Mouse (Mus musculus) lung, embryonic 15.5 days (tissue): ENCODE measurements around the gene Ubtd1. TPM values are rescaled to one million over a fixed set of nuclear protein-coding genes. Genes with fewer than 3 reads are reported as not detected.

Experiments used
- ATAC-seq: fragments of 200-750 bp; cut with Nextera tagmentation; 2 replicates; pipeline ENCODE4 v1.8.0; 2017; ENCODE audit warnings: moderate number of reproducible peaks, borderline replicate concordance; ENCODE audit not compliant: low FRiP score, low TSS enrichment; ENCODE audit errors: extremely low read depth
- H3K27ac ChIP-seq: fragments of 300-500 bp; sonication (generic); 2 replicates; pipeline ENCODE4 v1.5.1; 2015; ENCODE audit warnings: moderate library complexity, mild to moderate bottlenecking, inconsistent platforms
- H3K27me3 ChIP-seq: fragments of 300-500 bp; sonication (generic); 2 replicates; pipeline ENCODE4 v1.6.1; 2015; ENCODE audit warnings: inconsistent platforms
- H3K36me3 ChIP-seq: fragments of 300-500 bp; sonication (generic); 2 replicates; pipeline ENCODE4 v1.6.1; 2015; ENCODE audit warnings: inconsistent platforms
- H3K4me1 ChIP-seq: fragments of 300-500 bp; sonication (generic); 2 replicates; pipeline ENCODE4 v1.6.1; 2015; ENCODE audit warnings: inconsistent platforms
- H3K4me2 ChIP-seq: fragments of 300-500 bp; sonication (generic); 2 replicates; pipeline ENCODE4 v1.6.1; 2015; ENCODE audit warnings: inconsistent platforms, mild to moderate bottlenecking, moderate library complexity
- H3K4me3 ChIP-seq: fragments of 300-500 bp; sonication (generic); 2 replicates; pipeline ENCODE4 v1.5.1; 2015; ENCODE audit warnings: mild to moderate bottlenecking, inconsistent platforms
- H3K9ac ChIP-seq: fragments of 300-500 bp; sonication (generic); 2 replicates; pipeline ENCODE4 v1.6.1; 2015; ENCODE audit warnings: inconsistent platforms
- H3K9me3 ChIP-seq: fragments of 300-500 bp; sonication (generic); 2 replicates; pipeline ENCODE4 v1.6.1; 2016; ENCODE audit warnings: inconsistent platforms
- WGBS: fragments of 180-500 bp; shearing (Covaris S2); methylation state at CpG from one replicate; pipeline ENCODE4 v1.1.7; 2015; 5-methylcytosine and 5-hydroxymethylcytosine counted together
- polyA plus RNA-seq: library from polyadenylated mRNA; unstranded; fragments of >200 nt; fragmentation: Nextera tagmentation; extraction: Ambion mirVana; gene quantifications from 2 replicates; pipeline ENCODE4 v1.2.1, GENCODE M21; 2015

Ubtd1 gene
- polyA plus RNA-seq, 1 experiment from 2014 or later = 17.5 TPM

- Histone ChIP-seq H3K27me3 (no peaks in the 10 kb centered on the region), H3K27ac (no peak within 1 kb of the TSS), H3K4me2 (no peak within 1 kb of the TSS), H3K4me3 (no peak within 1 kb of the TSS), H3K9ac (no peak within 1 kb of the TSS), H3K4me1 (0 out of 2 replicates have a peak, but pooled peaks cover 4% of the 10 kb centered on the region), H3K9me3 (no peaks in the 10 kb centered on the region), H3K36me3 (no peaks in the 10 kb centered on the region)
- ATAC-seq = no peak
- WGBS = 70% methylated on average over 4 of the region's 4 CpGs
Measured at GRCm38 (mm10) chr19:42051948-42052347, 70.4 kb downstream of the Ubtd1 start, which contains the start of gene 4933411K16Rik. TSS of gene 4933411K16Rik (plus strand) at chr19:42052248.

GRCm38 (mm10) chr19:42054255-42054654 is 72.7 kb downstream of the Ubtd1 start:
- Histone ChIP-seq H3K27ac (0 out of 2 replicates have a peak overlapping the region, but pooled peaks have one; percentile 2), H3K4me1 (0 out of 2 replicates have a peak, but pooled peaks cover 4% of the 10 kb centered on the region), H3K27me3 (no peaks in the 10 kb centered on the region), H3K9me3 (no peaks in the 10 kb centered on the region), H3K9ac (no peak overlapping the region), H3K4me2 (no peak overlapping the region), H3K4me3 (no peak overlapping the region), H3K36me3 (no peaks in the 10 kb centered on the region)
- ATAC-seq = no peak
- WGBS = 55% methylated on average over 6 of the region's 6 CpGs

GRCm38 (mm10) chr19:42055881-42056280 is 74.3 kb downstream of the Ubtd1 start:
- no peak overlapping the region for H3K9ac ChIP-seq
- no peak overlapping the region for H3K27ac ChIP-seq
- no peak overlapping the region for H3K4me3 ChIP-seq
- H3K4me1 ChIP-seq = 0 out of 2 replicates have a peak, but pooled peaks cover 4% of the 10 kb centered on the region
- H3K9me3 ChIP-seq = no peaks in the 10 kb centered on the region
- no peak for ATAC-seq
- no peaks in the 10 kb centered on the region for H3K36me3 ChIP-seq
- H3K4me2 ChIP-seq = no peak overlapping the region
- no peaks in the 10 kb centered on the region for H3K27me3 ChIP-seq
- WGBS = 88% methylated on average over 2 of the region's 2 CpGs

GRCm38 (mm10) chr19:42056719-42057409 is 75.3 kb downstream of the Ubtd1 start:
- no peaks in the 10 kb centered on the region for H3K27me3 ChIP-seq
- ATAC-seq = no peak
- no peaks in the 10 kb centered on the region for H3K36me3 ChIP-seq
- no peaks in the 10 kb centered on the region for H3K9me3 ChIP-seq
- H3K27ac ChIP-seq = no peak overlapping the region
- no peak overlapping the region for H3K4me3 ChIP-seq
- H3K9ac ChIP-seq = no peak overlapping the region
- 62% methylated on average over 6 of the region's 6 CpGs for WGBS
- 0 out of 2 replicates have a peak, but pooled peaks cover 4% of the 10 kb centered on the region for H3K4me1 ChIP-seq
- H3K4me2 ChIP-seq = no peak overlapping the region

GRCm38 (mm10) chr19:42058426-42058825 is 76.9 kb downstream of the Ubtd1 start:
- no peaks in the 10 kb centered on the region for H3K36me3 ChIP-seq
- no peak for ATAC-seq
- no peaks in the 10 kb centered on the region for H3K9me3 ChIP-seq
- 0 out of 2 replicates have a peak, but pooled peaks cover 4% of the 10 kb centered on the region for H3K4me1 ChIP-seq
- no peak overlapping the region for H3K27ac ChIP-seq
- 61% methylated on average over 7 of the region's 7 CpGs for WGBS
- no peak overlapping the region for H3K4me3 ChIP-seq
- no peak overlapping the region for H3K4me2 ChIP-seq
- H3K9ac ChIP-seq = no peak overlapping the region
- no peaks in the 10 kb centered on the region for H3K27me3 ChIP-seq

- Histone ChIP-seq H3K4me3 (no peak overlapping the region), H3K9ac (no peak overlapping the region), H3K4me1 (no peaks in the 10 kb centered on the region), H3K27me3 (no peaks in the 10 kb centered on the region), H3K36me3 (no peaks in the 10 kb centered on the region), H3K27ac (no peak overlapping the region), H3K4me2 (no peak overlapping the region), H3K9me3 (no peaks in the 10 kb centered on the region)
- 87% methylated on average over 7 of the region's 7 CpGs for WGBS
- ATAC-seq = no peak
Measured at GRCm38 (mm10) chr19:42061443-42061842, 79.9 kb downstream of the Ubtd1 start.

GRCm38 (mm10) chr19:42068441-42069240 is 87.1 kb downstream of the Ubtd1 start:
- H3K27ac ChIP-seq = no peak overlapping the region
- ATAC-seq = no peak
- H3K9ac ChIP-seq = no peak overlapping the region
- 71% methylated on average over 11 of the region's 11 CpGs for WGBS
- no peaks in the 10 kb centered on the region for H3K4me1 ChIP-seq
- no peak overlapping the region for H3K4me2 ChIP-seq
- H3K36me3 ChIP-seq = no peaks in the 10 kb centered on the region
- H3K4me3 ChIP-seq = no peak overlapping the region
- H3K27me3 ChIP-seq = no peaks in the 10 kb centered on the region
- no peaks in the 10 kb centered on the region for H3K9me3 ChIP-seq

GRCm38 (mm10) chr19:42069241-42069525 is 87.6 kb downstream of the Ubtd1 start:
- no peaks in the 10 kb centered on the region for H3K27me3 ChIP-seq
- ATAC-seq = no peak
- H3K36me3 ChIP-seq = no peaks in the 10 kb centered on the region
- no peak overlapping the region for H3K4me3 ChIP-seq
- no peak overlapping the region for H3K27ac ChIP-seq
- no peaks in the 10 kb centered on the region for H3K4me1 ChIP-seq
- no peak overlapping the region for H3K9ac ChIP-seq
- no peak overlapping the region for H3K4me2 ChIP-seq
- H3K9me3 ChIP-seq = no peaks in the 10 kb centered on the region
- 43% methylated on average over 6 of the region's 6 CpGs for WGBS

GRCm38 (mm10) chr19:42071221-42071620 is 89.7 kb downstream of the Ubtd1 start:
- ATAC-seq = no peak
- no peak overlapping the region for H3K4me3 ChIP-seq

GRCm38 (mm10) chr19:42071886-42072608 is 90.5 kb downstream of the Ubtd1 start:
- ATAC-seq = no peak
- Histone ChIP-seq H3K4me2 (no peak overlapping the region), H3K4me3 (no peak overlapping the region), H3K27ac (no peak overlapping the region), H3K4me1 (no peaks in the 10 kb centered on the region), H3K36me3 (0 out of 2 replicates have a peak, but pooled peaks cover 7% of the 10 kb centered on the region), H3K9me3 (no peaks in the 10 kb centered on the region), H3K9ac (no peak overlapping the region), H3K27me3 (no peaks in the 10 kb centered on the region)
- 67% methylated on average over 15 of the region's 15 CpGs for WGBS

More at GRCm38 (mm10) chr19:42071221-42071620, 89.7 kb downstream of the Ubtd1 start:
- Histone ChIP-seq H3K4me2 (no peak overlapping the region), H3K9ac (no peak overlapping the region), H3K4me1 (no peaks in the 10 kb centered on the region), H3K36me3 (0 out of 2 replicates have a peak, but pooled peaks cover 3% of the 10 kb centered on the region), H3K27me3 (no peaks in the 10 kb centered on the region), H3K27ac (no peak overlapping the region), H3K9me3 (no peaks in the 10 kb centered on the region)
- 63% methylated on average over 7 of the region's 7 CpGs for WGBS

GRCm38 (mm10) chr19:42072802-42073201 is 91.2 kb downstream of the Ubtd1 start:
- H3K4me1 ChIP-seq = no peaks in the 10 kb centered on the region
- no peak overlapping the region for H3K27ac ChIP-seq
- H3K9me3 ChIP-seq = no peaks in the 10 kb centered on the region
- H3K9ac ChIP-seq = no peak overlapping the region
- H3K36me3 ChIP-seq = 0 out of 2 replicates have a peak, but pooled peaks cover 7% of the 10 kb centered on the region
- no peak overlapping the region for H3K4me3 ChIP-seq
- H3K4me2 ChIP-seq = no peak overlapping the region
- H3K27me3 ChIP-seq = no peaks in the 10 kb centered on the region
- WGBS = 71% methylated on average over 7 of the region's 7 CpGs
- no peak for ATAC-seq
